Mouse (Mus musculus) C2C12 (cell line): Measurements from ENCODE around the gene Cd300ld3. TPM values are rescaled to one million over a fixed set of nuclear protein-coding genes. Genes with fewer than 3 reads are reported as not detected.

Source experiments
- H3K27me3 ChIP-seq: one replicate; pipeline ENCODE4 v1.6.1; 2011; ENCODE audit not compliant: control insufficient read depth, insufficient read depth, insufficient read length
- H3K36me3 ChIP-seq: one replicate; pipeline ENCODE4 v1.6.1; 2011; ENCODE audit not compliant: control insufficient read depth, insufficient read depth
- H3K4me3 ChIP-seq: one replicate; pipeline ENCODE4 v1.5.1; 2011; ENCODE audit warnings: mild to moderate bottlenecking, control low read depth; ENCODE audit not compliant: poor library complexity, insufficient read depth, severe bottlenecking
- H3K79me2 ChIP-seq: one replicate; pipeline ENCODE4 v1.6.1; 2011; ENCODE audit not compliant: control insufficient read depth, insufficient read depth
- H3K79me3 ChIP-seq: one replicate; pipeline ENCODE4 v1.6.1; 2011; ENCODE audit warnings: low read depth, control low read depth
- H3ac ChIP-seq: one replicate; pipeline ENCODE3; 2011; ENCODE audit warnings: low read depth; ENCODE audit not compliant: control insufficient read depth, insufficient read length
- CEBPB ChIP-seq: IDR thresholded peaks from one replicate; pipeline ENCODE4 v1.6.1; 2011; ENCODE audit warnings: low read depth, mild to moderate bottlenecking, control low read depth, moderate library complexity
- CTCF ChIP-seq: IDR thresholded peaks from one replicate; pipeline ENCODE4 v1.5.1; 2011; ENCODE audit not compliant: control insufficient read depth, insufficient read depth, insufficient read length
- FOSL1 ChIP-seq: IDR thresholded peaks from one replicate; pipeline ENCODE4 v1.8.0; 2011; ENCODE audit warnings: mild to moderate bottlenecking, low read length; ENCODE audit not compliant: poor library complexity, insufficient read depth, severe bottlenecking
- MAX ChIP-seq: IDR thresholded peaks from one replicate; pipeline ENCODE4 v1.6.1; 2011; ENCODE audit warnings: mild to moderate bottlenecking, control low read depth
- MYOD1 ChIP-seq: IDR thresholded peaks from one replicate; pipeline ENCODE4 v1.6.1; 2011; ENCODE audit warnings: low read depth; ENCODE audit not compliant: control insufficient read depth, insufficient read length
- MYOG ChIP-seq: IDR thresholded peaks from one replicate; pipeline ENCODE4 v1.6.1; 2011; ENCODE audit not compliant: control insufficient read depth, insufficient read length; ENCODE audit errors: extremely low read depth
- USF1 ChIP-seq: IDR thresholded peaks from one replicate; pipeline ENCODE4 v1.6.1; 2011; ENCODE audit warnings: low read depth, mild to moderate bottlenecking, control low read depth, moderate library complexity
- long read RNA-seq, 2 experiments: library from polyadenylated mRNA; unstranded; transcript quantifications; one replicate each; pipeline ENCODE4 v2.0.0; 2019 to 2020
- polyA plus RNA-seq: library from polyadenylated mRNA; unstranded; fragments of >200 nt; fragmentation: generic; extraction: Trizol; gene quantifications from one replicate; pipeline ENCODE4 v1.2.1, GENCODE M21; 2012; ENCODE audit warnings: missing spikeins

The Cd300ld3 gene
- not detected for polyA plus RNA-seq
- long read RNA-seq, experiment 1: 0 reads
- long read RNA-seq, experiment 2: 0 reads

DNA sequence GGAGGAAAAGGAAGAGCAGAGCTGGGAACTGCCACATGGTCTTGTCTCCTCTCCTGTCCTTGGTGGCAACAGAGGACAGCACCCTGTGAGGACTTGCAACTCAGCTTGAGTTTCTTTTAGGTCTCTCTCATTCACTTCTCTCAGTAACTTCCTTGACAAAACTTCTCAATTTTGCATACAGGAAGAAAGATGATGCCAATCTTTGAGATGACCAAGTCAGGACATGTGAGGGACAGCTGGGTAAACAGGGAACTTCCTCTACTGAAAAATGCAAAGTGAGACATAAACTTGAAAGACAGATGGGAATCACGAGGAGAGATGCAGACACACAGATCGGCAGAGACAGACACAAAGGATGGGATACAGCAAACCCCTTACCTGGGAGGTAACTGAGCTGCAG lies at the start of gene Cd300ld3:
TSS of gene Cd300ld3 (minus strand) at position 151 of the 400 bp plus-strand sequence.
- TF ChIP-seq MAX (no peak), USF1 (no peak)
- no peaks in the 10 kb centered on the region for H3K27me3 ChIP-seq
- H3K79me2 ChIP-seq: no peaks in the 10 kb centered on the region
- no peaks in the 10 kb centered on the region for H3K79me3 ChIP-seq
- H3ac ChIP-seq: no peak within 1 kb of the TSS
- H3K36me3 ChIP-seq: no peaks in the 10 kb centered on the region
- no peak within 1 kb of the TSS for H3K4me3 ChIP-seq

DNA sequence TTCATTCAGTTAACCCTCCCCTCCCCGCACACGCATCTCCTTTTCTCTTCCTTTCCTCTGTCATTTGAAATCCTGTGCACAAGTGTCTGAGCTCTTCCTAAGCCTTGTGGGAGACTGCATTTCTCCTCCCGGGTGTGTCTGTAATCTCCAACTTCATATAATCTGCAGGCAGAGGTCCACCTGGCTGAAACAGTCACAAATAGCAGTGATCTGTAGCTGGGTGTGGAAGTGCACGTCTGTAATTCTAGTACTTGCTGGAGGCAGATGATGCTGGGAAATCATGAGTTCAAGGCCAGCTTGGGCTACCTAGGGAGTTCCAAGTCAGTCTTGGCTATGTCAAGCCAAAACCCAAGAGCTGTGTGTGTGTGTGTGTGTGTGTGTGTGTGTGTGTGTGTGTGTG lies 43.9 kb upstream of the Cd300ld3 start:
- no peaks in the 10 kb centered on the region for H3K79me2 ChIP-seq
- H3K79me3 ChIP-seq: no peaks in the 10 kb centered on the region
- no peak overlapping the region for H3ac ChIP-seq
- no peaks in the 10 kb centered on the region for H3K36me3 ChIP-seq
- H3K27me3 ChIP-seq: peaks cover 22% of the 10 kb centered on the region
- no peak overlapping the region for H3K4me3 ChIP-seq
- TF ChIP-seq MYOD1 (no peak), CTCF (no peak)

DNA sequence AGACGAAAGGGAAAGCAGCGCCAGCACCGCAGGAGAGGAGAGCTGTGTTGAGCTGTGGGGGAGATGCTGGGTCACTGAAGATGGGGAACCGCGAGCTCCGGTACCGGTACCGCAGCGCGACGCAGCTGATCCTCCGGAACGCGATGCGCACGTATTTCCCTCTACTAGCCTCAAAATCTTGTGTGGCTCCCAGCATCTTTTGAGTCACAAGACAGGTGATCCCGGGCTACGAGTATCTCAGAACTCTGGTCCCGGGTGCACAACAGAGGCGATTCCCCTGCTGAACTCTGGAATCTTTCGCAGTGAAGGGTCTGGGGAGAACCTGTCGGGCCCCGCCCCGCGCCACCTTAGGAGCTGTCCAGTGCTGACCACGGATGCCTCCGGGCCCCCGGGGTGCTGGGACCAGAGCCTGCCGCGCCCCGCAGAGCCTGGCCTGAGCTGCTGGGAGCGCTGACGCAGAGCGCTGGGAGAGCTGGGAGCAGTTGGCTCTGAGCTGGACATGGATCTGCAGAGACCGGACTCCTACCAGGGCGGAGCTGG lies 43.2 kb upstream of the Cd300ld3 start, which contains the start of gene Rab37:
TSS of gene Rab37 (plus strand) at position 70 of the 540 bp plus-strand sequence.
- no peaks in the 10 kb centered on the region for H3K79me3 ChIP-seq
- H3K4me3 ChIP-seq: no peak within 1 kb of the TSS
- no peaks in the 10 kb centered on the region for H3K79me2 ChIP-seq
- no peak within 1 kb of the TSS for H3ac ChIP-seq
- H3K27me3 ChIP-seq: peaks cover 22% of the 10 kb centered on the region
- TF ChIP-seq MAX (no peak), CTCF (no peak), CEBPB (no peak), USF1 (no peak), MYOG (no peak), MYOD1 (no peak), FOSL1 (no peak)
- no peaks in the 10 kb centered on the region for H3K36me3 ChIP-seq

- Histone ChIP-seq H3K27me3 (peaks cover 22% of the 10 kb centered on the region), H3K79me3 (no peaks in the 10 kb centered on the region), H3K4me3 (no peak overlapping the region), H3K79me2 (no peaks in the 10 kb centered on the region), H3ac (no peak overlapping the region), H3K36me3 (no peaks in the 10 kb centered on the region)
- TF ChIP-seq MAX (no peak), FOSL1 (no peak), USF1 (no peak), CTCF (no peak), MYOG (no peak), CEBPB (no peak), MYOD1 (no peak)
Observed at GRCm38 (mm10) chr11:115089853-115090252, 41.6 kb upstream of the Cd300ld3 start.

DNA sequence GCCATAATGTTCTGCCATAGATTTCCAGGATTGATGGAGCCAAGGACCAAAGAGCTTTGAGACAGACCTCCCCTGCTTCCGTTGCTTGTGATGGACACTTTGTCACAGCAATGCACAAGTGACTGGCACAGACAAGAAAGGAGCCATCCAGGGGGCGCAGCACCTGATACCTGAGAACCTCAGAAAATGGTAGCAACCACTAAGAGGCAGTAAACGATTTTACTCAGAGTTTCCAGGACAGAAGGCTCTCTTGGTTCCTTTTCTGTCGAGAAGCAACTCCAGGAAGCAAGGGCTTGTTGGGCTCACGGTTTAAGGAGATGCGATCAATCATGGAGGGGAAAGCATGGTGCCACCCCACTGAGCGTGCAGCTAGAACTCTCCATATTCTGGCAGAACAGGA lies 38.0 kb upstream of the Cd300ld3 start:
- Histone ChIP-seq H3K79me3 (no peaks in the 10 kb centered on the region), H3K79me2 (no peaks in the 10 kb centered on the region), H3ac (no peak overlapping the region), H3K36me3 (no peaks in the 10 kb centered on the region), H3K4me3 (no peak overlapping the region), H3K27me3 (peaks cover 15% of the 10 kb centered on the region)
- TF ChIP-seq MAX (no peak), FOSL1 (no peak), MYOD1 (no peak), USF1 (no peak), MYOG (no peak), CEBPB (no peak), CTCF (no peak)

- TF ChIP-seq CTCF (no peak), MAX (no peak), USF1 (no peak), MYOG (no peak), MYOD1 (no peak), FOSL1 (no peak), CEBPB (no peak)
- Histone ChIP-seq H3K27me3 (peaks cover 7% of the 10 kb centered on the region), H3K79me2 (no peaks in the 10 kb centered on the region), H3K36me3 (no peaks in the 10 kb centered on the region), H3ac (no peak overlapping the region), H3K79me3 (no peaks in the 10 kb centered on the region), H3K4me3 (no peak overlapping the region)
Observed at GRCm38 (mm10) chr11:115085064-115085463, 36.9 kb upstream of the Cd300ld3 start.
